8 mouse cellular contexts compared by ENCODE assay signal in genomic region chr12:101017971-101018371, GRCm38 (mm10). TPM values are rescaled to one million over a fixed set of nuclear protein-coding genes. Genes with fewer than 3 reads are reported as not detected.
DNase-seq lines count a peak whose midpoint lies in the region; ATAC-seq lines count a peak whose summit lies in the region.

No protein-coding gene starts in this region.

- H3K27ac ChIP-seq in kidney, embryonic 15.5 days: peak overlapping the region; percentile 52; the same call in 1 of the 2 replicates
- peak overlapping the region; percentile 14; the same call in 1 of the 2 replicates for H3K27ac ChIP-seq in intestine, embryonic 14.5 days (ENCODE audit: low read depth)
- peak overlapping the region; percentile 52; the same call in 1 of the 2 replicates for H3K27ac ChIP-seq in stomach, embryonic 14.5 days (ENCODE audit: low read length)

- H3K9me3 ChIP-seq in kidney, embryonic 15.5 days (replicated peaks): no peaks in the 10 kb centered on the region
- H3K9me3 ChIP-seq in intestine, embryonic 14.5 days (ENCODE audit: control insufficient read depth, low read length): no peaks in the 10 kb centered on the region
- H3K9me3 ChIP-seq in stomach, embryonic 14.5 days (ENCODE audit: control insufficient read depth, low read depth, low read length): no peaks in the 10 kb centered on the region

- no peak overlapping the region for H3K4me3 ChIP-seq in kidney, embryonic 15.5 days (replicated peaks)
- no peak overlapping the region; the same call in 1 of the 2 replicates for H3K4me3 ChIP-seq in intestine, embryonic 14.5 days (ENCODE audit: low read depth, low read length)
- no peak overlapping the region for H3K4me3 ChIP-seq in stomach, embryonic 14.5 days (ENCODE audit: low read depth, low read length)

- DNase-seq in kidney, postnatal 36 days: no peak
- DNase-seq in intestine, embryonic 14.5 days (ENCODE audit: low spot score): no peak
- DNase-seq in layer of hippocampus, adult 11-12 months (ENCODE audit: low spot score): no peak
- DNase-seq in left cerebral cortex, postnatal 36 days (ENCODE audit: low spot score in 2 of 2): no peak

- peaks cover 28% of the 10 kb centered on the region for H3K36me3 ChIP-seq in kidney, embryonic 15.5 days
- peaks cover 2% of the 10 kb centered on the region; the same call in 1 of the 2 replicates for H3K36me3 ChIP-seq in intestine, embryonic 14.5 days (ENCODE audit: control insufficient read depth, insufficient read depth, low read length)
- H3K36me3 ChIP-seq in stomach, embryonic 14.5 days (ENCODE audit: control insufficient read depth, insufficient read depth, low read length): no peaks in the 10 kb centered on the region; the same call in 1 of the 2 replicates

- H3K4me1 ChIP-seq in kidney, embryonic 15.5 days: peaks cover 74% of the 10 kb centered on the region
- peaks cover 26% of the 10 kb centered on the region for H3K4me1 ChIP-seq in intestine, embryonic 14.5 days (replicated peaks; ENCODE audit: control insufficient read depth, insufficient read depth, low read length)
- H3K4me1 ChIP-seq in stomach, embryonic 14.5 days (ENCODE audit: control insufficient read depth, insufficient read depth, low read length): peaks cover 52% of the 10 kb centered on the region

- intact Hi-C loops in left cerebral cortex, postnatal 36 days (cut with DNase I): no loop called here

- WGBS in kidney, embryonic 15.5 days: 11% methylated on average over 6 of the region's 6 CpGs
- WGBS in intestine, embryonic 14.5 days: 13% methylated on average over 6 of the region's 6 CpGs
- 21% methylated on average over 6 of the region's 6 CpGs for WGBS in stomach, embryonic 14.5 days

- peak; percentile 19; the same call in 1 of the 2 replicates for ATAC-seq in kidney, embryonic 15.5 days (replicated peaks; ENCODE audit: low FRiP score)
- peak; percentile 85 for ATAC-seq in granulocyte monocyte progenitor cell, adult 5-6 weeks (replicated peaks; ENCODE audit: poor library complexity, severe bottlenecking)
- ATAC-seq in intestine, embryonic 14.5 days (replicated peaks; ENCODE audit: low FRiP score, low TSS enrichment, low read depth): peak; percentile 6; the same call in 1 of the 2 replicates
- ATAC-seq in megakaryocyte, adult 5-6 weeks (ENCODE audit: poor library complexity, severe bottlenecking): peak; percentile 81
- ATAC-seq in stomach, embryonic 14.5 days (ENCODE audit: insufficient number of reproducible peaks, insufficient read depth, low FRiP score, low read depth): peak; percentile 29; the same call in 1 of the 2 replicates

- H3K9ac ChIP-seq in kidney, embryonic 15.5 days: no peak overlapping the region; the same call in 1 of the 2 replicates
- H3K9ac ChIP-seq in intestine, embryonic 14.5 days (ENCODE audit: low read length): no peak overlapping the region
- H3K9ac ChIP-seq in stomach, embryonic 14.5 days (replicated peaks; ENCODE audit: low read depth, low read length): no peak overlapping the region

- H3K4me2 ChIP-seq in kidney, embryonic 15.5 days: peak overlapping the region; percentile 45
- H3K4me2 ChIP-seq in intestine, embryonic 14.5 days (ENCODE audit: low read length): peak overlapping the region; percentile 28
- 0 out of 2 replicates have a peak overlapping the region, but pooled peaks have one; percentile 16 for H3K4me2 ChIP-seq in stomach, embryonic 14.5 days (replicated peaks; ENCODE audit: low read depth, low read length)

- H3K27me3 ChIP-seq in kidney, embryonic 15.5 days: no peaks in the 10 kb centered on the region
- no peaks in the 10 kb centered on the region for H3K27me3 ChIP-seq in intestine, embryonic 14.5 days (replicated peaks; ENCODE audit: control insufficient read depth, insufficient read depth, low read length)
- no peaks in the 10 kb centered on the region for H3K27me3 ChIP-seq in stomach, embryonic 14.5 days (ENCODE audit: control insufficient read depth, insufficient read depth, low read length)

RNA-seq across cellular contexts. Expression of gene Ccdc88c, which starts 10.9 kb away (rescaled TPM):
- 12.5 and 12.7 TPM in 2 replicates for polyA plus RNA-seq in kidney, embryonic 15.5 days (2015; fragmentation: Nextera tagmentation; extraction: Ambion mirVana)
- 70.3 and 72.3 TPM in 2 replicates for total RNA-seq in granulocyte monocyte progenitor cell, adult 5-6 weeks (2014; fragmentation: Nextera tagmentation)
- total RNA-seq in granulocyte monocyte progenitor cell, adult 5-6 weeks (2017): 77.0 and 92.0 TPM in 2 replicates
- polyA plus RNA-seq in intestine, embryonic 14.5 days (2014; fragmentation: Nextera tagmentation; extraction: Ambion mirVana): 14.5 and 15.2 TPM in 2 replicates
- total RNA-seq in megakaryocyte, adult 5-6 weeks (2015): 71.2 and 71.7 TPM in 2 replicates
- 195 and 212 TPM in 2 replicates for total RNA-seq in megakaryocyte, adult 5-6 weeks (2017)
- 12.1 and 13.3 TPM in 2 replicates for polyA plus RNA-seq in stomach, embryonic 14.5 days (2014; fragmentation: Nextera tagmentation; extraction: Ambion mirVana)
- 10 to 100 TPM; 16.7 to 28.8 TPM for total RNA-seq in left cerebral cortex, postnatal 36 days (2021)

Comparison
In these comparisons a context has a peak if more than half of its experiments do, and no peak if none do; other contexts are left out.
1. ATAC-seq: peak in every context shown above with its lines; median percentile 85 in granulocyte monocyte progenitor cell, adult 5-6 weeks; 81 in megakaryocyte, adult 5-6 weeks; 29 in stomach, embryonic 14.5 days; 19 in kidney, embryonic 15.5 days; 6 in intestine, embryonic 14.5 days.